Mouse (Mus musculus) CD4-positive helper T cell, adult 2 months (primary cell): Measurements from ENCODE around the gene 2010111I01Rik.
"Not testable (repeated sequence)": the region's sequence is repeated elsewhere in the genome, so short reads cannot be mapped to it uniquely, and the experiment has no call there.

Experiments used
- DNase-seq: peaks from one replicate; pipeline ENCODE4 v3.0.0-alpha.2; 2012; ENCODE audit warnings: low read depth, missing footprints, low spot score

2010111I01Rik gene

GRCm38 (mm10) chr13:62964640-62965311 is at the start of gene 2010111I01Rik:
Gene 2010111I01Rik, plus strand, starts transcription at chr13:62964893.
- DNase-seq, result peak; percentile 97

GRCm38 (mm10) chr13:62916675-62917074 is 48.0 kb upstream of the 2010111I01Rik start:
- DNase-seq, result no peak

- DNase-seq, result no peak
These were observed 47.1 kb upstream of the 2010111I01Rik start for GRCm38 (mm10) chr13:62917416-62918110.

- peak; percentile 57 for DNase-seq
These were observed 44.9 kb upstream of the 2010111I01Rik start for GRCm38 (mm10) chr13:62919647-62920341.

GRCm38 (mm10) chr13:62922645-62923044 is 42.0 kb upstream of the 2010111I01Rik start:
- no peak for DNase-seq

- DNase-seq, result no peak
These were observed 41.5 kb upstream of the 2010111I01Rik start for GRCm38 (mm10) chr13:62923182-62923581.

GRCm38 (mm10) chr13:62926479-62926878 is 38.2 kb upstream of the 2010111I01Rik start:
- DNase-seq, result peak; percentile 6

GRCm38 (mm10) chr13:62927470-62927869 is 37.2 kb upstream of the 2010111I01Rik start:
- no peak for DNase-seq

GRCm38 (mm10) chr13:62929144-62929543 is 35.5 kb upstream of the 2010111I01Rik start:
- DNase-seq, result not testable (repeated sequence)

GRCm38 (mm10) chr13:62929766-62930389 is 34.8 kb upstream of the 2010111I01Rik start:
- DNase-seq, result no peak

GRCm38 (mm10) chr13:62932452-62932851 is 32.2 kb upstream of the 2010111I01Rik start:
- DNase-seq, result no peak

GRCm38 (mm10) chr13:62939371-62939770 is 25.3 kb upstream of the 2010111I01Rik start:
- no peak for DNase-seq

- DNase-seq, result no peak
These were observed 24.9 kb upstream of the 2010111I01Rik start for GRCm38 (mm10) chr13:62939797-62940196.

GRCm38 (mm10) chr13:62940721-62941120 is 24.0 kb upstream of the 2010111I01Rik start:
- no peak for DNase-seq

GRCm38 (mm10) chr13:62941341-62942005 is 23.2 kb upstream of the 2010111I01Rik start:
- no peak for DNase-seq

GRCm38 (mm10) chr13:62943274-62943830 is 21.3 kb upstream of the 2010111I01Rik start:
- no peak for DNase-seq

GRCm38 (mm10) chr13:62944109-62944508 is 20.6 kb upstream of the 2010111I01Rik start:
- DNase-seq, result no peak

- no peak for DNase-seq
These were observed 15.0 kb upstream of the 2010111I01Rik start for GRCm38 (mm10) chr13:62949560-62950188.

GRCm38 (mm10) chr13:62951606-62952005 is 13.1 kb upstream of the 2010111I01Rik start:
- DNase-seq, result no peak

- DNase-seq, result no peak
These were observed 12.6 kb upstream of the 2010111I01Rik start for GRCm38 (mm10) chr13:62952047-62952446.

- no peak for DNase-seq
These were observed 12.1 kb upstream of the 2010111I01Rik start for GRCm38 (mm10) chr13:62952624-62953023.
